Mouse (Mus musculus) small intestine, adult 2 months (tissue): ENCODE measurements at regions not wholly inside any gene's neighbourhood (a gene's known extent, or its start where the extent isn't known, plus 50 kb on each side); places are given as distances from the start of the nearest gene placed in this dataset.

Experiments
- CTCF ChIP-seq: fragments of 200-500 bp; IDR thresholded peaks from 2 replicates; pipeline ENCODE4 v1.5.1; 2012; ENCODE audit warnings: low read depth, mild to moderate bottlenecking, control low read depth, inconsistent platforms, low read length, moderate library complexity, mixed read lengths; ENCODE audit not compliant: insufficient replicate concordance, insufficient read length; ENCODE audit errors: extremely low read depth
- POLR2A ChIP-seq: fragments of 200-500 bp; IDR thresholded peaks from 2 replicates; pipeline ENCODE4 v1.6.1; 2012; ENCODE audit warnings: low read depth, mild to moderate bottlenecking, control low read depth, inconsistent platforms, low read length, moderate library complexity

DNA sequence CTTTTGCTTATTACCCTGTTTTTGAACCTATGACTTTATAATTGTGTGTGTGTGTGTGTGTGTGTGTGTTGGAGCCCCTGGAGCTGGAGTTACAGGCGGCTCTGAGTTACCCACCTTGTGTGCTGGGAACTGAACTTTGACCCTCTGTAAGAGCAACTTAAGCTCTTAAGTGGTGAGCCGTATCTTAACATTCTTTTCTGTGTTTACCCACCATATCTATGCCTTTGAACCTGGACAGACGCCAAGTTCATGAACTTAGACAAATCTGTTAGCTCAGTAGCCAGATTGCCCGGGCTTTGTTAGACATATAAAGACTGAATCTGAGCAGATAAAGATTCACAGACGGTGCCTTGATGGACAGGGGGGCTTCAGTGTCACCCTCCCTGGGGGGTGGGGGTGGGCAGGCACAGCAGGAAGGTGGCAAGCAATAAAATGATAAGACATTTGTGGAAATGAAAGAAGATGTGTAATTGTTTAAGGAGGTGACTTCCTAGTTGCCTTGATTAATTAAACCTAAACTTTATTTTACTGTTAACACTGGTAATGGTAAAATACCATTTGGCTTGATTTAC is 58.1 kb upstream of the Rasl11b start:
- no peak for TF ChIP-seq CTCF
- no peak for TF ChIP-seq POLR2A
